Mouse (Mus musculus) heart, adult 2 months (tissue): ENCODE measurements around the gene Sema3b. TPM values are rescaled to one million over a fixed set of nuclear protein-coding genes. Genes with fewer than 3 reads are reported as not detected.

Experiments used
- DNase-seq, 2 experiments: peaks; one replicate each; pipeline ENCODE4 v3.0.0; 2021
- H3K27ac ChIP-seq: fragments of 200-600 bp; 2 replicates; pipeline ENCODE4 v1.8.1; 2022
- H3K27me3 ChIP-seq: fragments of 200-500 bp; 2 replicates; pipeline ENCODE4 v1.6.1; 2012; ENCODE audit warnings: mild to moderate bottlenecking, low read length, inconsistent platforms, mixed read lengths; ENCODE audit not compliant: control insufficient read depth, insufficient read depth
- H3K36me3 ChIP-seq: fragments of 200-500 bp; 2 replicates; pipeline ENCODE4 v1.6.1; 2012; ENCODE audit warnings: low read length, inconsistent platforms; ENCODE audit not compliant: control insufficient read depth, insufficient read depth
- H3K4me1 ChIP-seq: fragments of 200-500 bp; 2 replicates; pipeline ENCODE4 v1.6.1; 2011; ENCODE audit warnings: low read length; ENCODE audit not compliant: control insufficient read depth, insufficient read depth
- H3K4me3 ChIP-seq: fragments of 200-600 bp; 2 replicates; pipeline ENCODE4 v1.8.1; 2022
- H3K79me2 ChIP-seq: fragments of 200-500 bp; replicated peaks from 2 replicates; pipeline ENCODE4 v1.6.1; 2012; ENCODE audit warnings: mild to moderate bottlenecking, inconsistent platforms, low read length, moderate library complexity, mixed read lengths; ENCODE audit not compliant: control insufficient read depth, insufficient read depth
- H3K9ac ChIP-seq: fragments of 200-500 bp; 2 replicates; pipeline ENCODE4 v1.6.1; 2012; ENCODE audit warnings: low read depth, mild to moderate bottlenecking, control low read depth, inconsistent platforms, low read length, mixed read lengths
- CTCF ChIP-seq: fragments of 200-600 bp; IDR thresholded peaks from 2 replicates; pipeline ENCODE4 v1.8.1; 2022; ENCODE audit warnings: antibody characterized with exemption, mild to moderate bottlenecking, moderate library complexity
- EP300 ChIP-seq: fragments of 200-500 bp; IDR thresholded peaks from 2 replicates; pipeline ENCODE4 v1.6.1; 2011; ENCODE audit warnings: low read depth, low read length, control low read depth; ENCODE audit not compliant: insufficient read depth
- POLR2A ChIP-seq: fragments of 200-500 bp; IDR thresholded peaks from 2 replicates; pipeline ENCODE4 v1.6.1; 2011; ENCODE audit warnings: mild to moderate bottlenecking, low read depth, low read length, control low read depth; ENCODE audit not compliant: insufficient read depth
- WGBS: fragments of 180-500 bp; shearing (Covaris S2); methylation state at CpG from one replicate; pipeline ENCODE4 v1.1.7; 2018; 5-methylcytosine and 5-hydroxymethylcytosine counted together
- intact Hi-C: fragments of 180-260 bp; cut with DNase I; formaldehyde crosslinking; loops from one replicate; pipeline ENCODE4 v1.15.1; 2025
- polyA plus RNA-seq: library from polyadenylated mRNA; depleted of rRNA; stranded (reverse); fragments of >200 nt; gene quantifications from 2 replicates; pipeline ENCODE4 v1.2.3, GENCODE M21; 2012
- total RNA-seq, 2 experiments: library from RNA; stranded (reverse); gene quantifications; 2 replicates each; pipeline ENCODE4 v1.2.3; 2021

The Sema3b gene
- total and polyA plus RNA-seq, 3 experiments = 19.9 to 33.7 (median 24.2) TPM

DNA sequence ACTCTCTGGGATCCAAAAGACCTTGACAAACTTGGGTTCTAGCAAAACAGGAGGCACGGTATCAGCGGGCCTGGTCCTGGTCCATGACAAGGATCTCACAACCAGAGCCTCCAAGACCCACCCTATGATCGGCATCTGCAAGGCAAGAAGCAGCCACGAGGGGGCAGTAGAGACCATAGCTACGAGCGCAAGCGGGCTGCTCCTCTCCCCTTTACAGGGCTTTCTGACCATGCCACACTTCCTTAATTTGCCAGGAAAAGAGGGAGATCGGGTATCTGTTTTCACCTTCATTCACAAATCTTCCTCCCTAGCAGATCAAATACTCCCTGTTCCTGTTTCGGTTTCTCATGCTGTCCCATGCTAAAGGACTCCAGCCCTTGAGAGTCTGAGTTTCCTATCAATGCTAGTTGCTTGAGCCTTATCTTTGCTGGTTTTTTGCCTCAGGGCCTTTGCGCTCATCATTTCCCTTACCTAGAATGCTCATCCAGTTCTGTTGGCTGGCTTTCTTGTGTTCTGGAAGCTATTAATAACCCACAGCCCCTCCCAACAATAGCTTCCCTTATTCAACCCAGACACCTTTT, 6.9 kb downstream of the Sema3b start:
- H3K79me2 ChIP-seq = no peaks in the 10 kb centered on the region
- 0 out of 2 replicates have a peak overlapping the region, but pooled peaks have one; percentile 20 for H3K4me3 ChIP-seq
- no peak for TF ChIP-seq POLR2A
- TF ChIP-seq CTCF = peak; percentile 100; the same call in 1 of the 2 replicates
- peak; percentile 98 for TF ChIP-seq EP300
- intact Hi-C loops = loop anchor here (1.0 to 5.0 kb wide), 3 partner anchors 42 to 135 kb away; no protein-coding TSS in a partner anchor
- WGBS = 4% methylated on average over 10 of the region's 10 CpGs
- H3K9ac ChIP-seq = 0 out of 2 replicates have a peak overlapping the region, but pooled peaks have one; percentile 17
- H3K27ac ChIP-seq = peak overlapping the region; percentile 12; the same call in 1 of the 2 replicates
- H3K36me3 ChIP-seq = no peaks in the 10 kb centered on the region
- H3K27me3 ChIP-seq = no peaks in the 10 kb centered on the region
- peak; percentile 89 to 96 for DNase-seq
- peaks cover 8% of the 10 kb centered on the region for H3K4me1 ChIP-seq

- TF ChIP-seq POLR2A = no peak
- no peak for TF ChIP-seq CTCF
- TF ChIP-seq EP300 = no peak
- Histone ChIP-seq H3K9ac (no peak overlapping the region), H3K4me3 (no peak overlapping the region), H3K27me3 (no peaks in the 10 kb centered on the region), H3K36me3 (no peaks in the 10 kb centered on the region), H3K4me1 (peaks cover 10% of the 10 kb centered on the region), H3K79me2 (no peaks in the 10 kb centered on the region), H3K27ac (no peak overlapping the region)
- DNase-seq = no peak
- 82% methylated on average over 11 of the region's 11 CpGs for WGBS
- intact Hi-C loops = loop anchor here (5.0 kb wide), 1 partner anchor 136 kb away; no protein-coding TSS in a partner anchor
These were observed 7.8 kb downstream of the Sema3b start for GRCm38 (mm10) chr9:107601275-107601674.

DNA sequence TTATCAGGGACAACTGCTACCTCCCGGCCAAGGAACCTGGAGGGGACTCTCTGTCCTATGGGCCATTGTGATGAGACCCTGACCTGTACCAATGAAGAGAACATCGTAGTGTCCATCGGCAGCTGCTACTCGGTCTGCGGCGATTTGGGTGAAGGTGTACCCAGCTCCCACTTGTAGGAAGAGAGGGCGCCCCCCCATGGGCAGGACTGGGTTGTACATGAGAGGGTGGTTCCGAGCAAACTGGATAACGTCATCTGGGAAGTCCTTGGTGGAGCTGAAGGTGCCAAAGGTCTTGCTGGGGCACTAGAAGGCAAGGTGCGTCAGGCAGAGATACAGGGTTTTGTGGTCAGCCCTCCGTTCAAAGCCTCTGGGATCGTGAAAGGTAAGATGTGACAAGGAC, 8.3 kb downstream of the Sema3b start:
- H3K79me2 ChIP-seq = no peaks in the 10 kb centered on the region
- H3K27me3 ChIP-seq = no peaks in the 10 kb centered on the region
- intact Hi-C loops = loop anchor here (5.0 kb wide), 1 partner anchor 137 kb away; no protein-coding TSS in a partner anchor
- peaks cover 10% of the 10 kb centered on the region for H3K4me1 ChIP-seq
- no peak overlapping the region for H3K27ac ChIP-seq
- H3K36me3 ChIP-seq = no peaks in the 10 kb centered on the region
- H3K9ac ChIP-seq = no peak overlapping the region
- WGBS = 76% methylated on average over 12 of the region's 12 CpGs
- TF ChIP-seq CTCF (peak; percentile 40), POLR2A (no peak), EP300 (no peak)
- H3K4me3 ChIP-seq = no peak overlapping the region
- DNase-seq = no peak

DNA sequence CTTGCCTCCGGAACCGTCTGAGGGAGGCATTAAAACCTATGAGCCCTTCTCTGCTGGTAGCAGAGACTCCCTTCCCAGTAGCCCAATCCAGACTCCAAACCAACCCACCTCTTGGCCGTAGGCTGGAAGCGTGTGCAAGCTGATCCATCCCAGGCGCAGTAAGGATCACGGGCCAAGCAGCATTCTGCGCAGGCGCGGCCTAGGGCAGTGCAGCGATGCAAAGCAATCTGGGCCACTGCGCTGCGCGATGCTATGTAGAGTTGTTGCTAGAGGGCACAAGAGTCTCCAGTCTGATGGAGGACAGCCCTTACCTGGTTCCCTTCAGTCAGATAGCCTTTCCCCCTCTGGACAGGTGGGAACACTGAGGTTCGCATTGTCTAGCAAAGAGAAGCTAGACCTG, 9.2 kb downstream of the Sema3b start:
- DNase-seq = no peak
- Histone ChIP-seq H3K79me2 (no peaks in the 10 kb centered on the region), H3K4me1 (peaks cover 10% of the 10 kb centered on the region), H3K27ac (no peak overlapping the region), H3K27me3 (no peaks in the 10 kb centered on the region), H3K4me3 (no peak overlapping the region), H3K9ac (no peak overlapping the region), H3K36me3 (no peaks in the 10 kb centered on the region)
- intact Hi-C loops = loop anchor here (5.0 kb wide), 1 partner anchor 137 kb away; no protein-coding TSS in a partner anchor
- 77% methylated on average over 14 of the region's 14 CpGs for WGBS
- TF ChIP-seq EP300 (no peak), POLR2A (no peak), CTCF (no peak)

GRCm38 (mm10) chr9:107599433-107599832, 9.6 kb downstream of the Sema3b start:
- no peak overlapping the region for H3K27ac ChIP-seq
- 88% methylated on average over 9 of the region's 9 CpGs for WGBS
- no peak overlapping the region for H3K9ac ChIP-seq
- no peaks in the 10 kb centered on the region for H3K27me3 ChIP-seq
- TF ChIP-seq EP300 (no peak), CTCF (no peak), POLR2A (no peak)
- no peaks in the 10 kb centered on the region for H3K36me3 ChIP-seq
- no peaks in the 10 kb centered on the region for H3K79me2 ChIP-seq
- H3K4me1 ChIP-seq = peaks cover 10% of the 10 kb centered on the region
- intact Hi-C loops = no loop called here
- no peak overlapping the region for H3K4me3 ChIP-seq
- no peak for DNase-seq

DNA sequence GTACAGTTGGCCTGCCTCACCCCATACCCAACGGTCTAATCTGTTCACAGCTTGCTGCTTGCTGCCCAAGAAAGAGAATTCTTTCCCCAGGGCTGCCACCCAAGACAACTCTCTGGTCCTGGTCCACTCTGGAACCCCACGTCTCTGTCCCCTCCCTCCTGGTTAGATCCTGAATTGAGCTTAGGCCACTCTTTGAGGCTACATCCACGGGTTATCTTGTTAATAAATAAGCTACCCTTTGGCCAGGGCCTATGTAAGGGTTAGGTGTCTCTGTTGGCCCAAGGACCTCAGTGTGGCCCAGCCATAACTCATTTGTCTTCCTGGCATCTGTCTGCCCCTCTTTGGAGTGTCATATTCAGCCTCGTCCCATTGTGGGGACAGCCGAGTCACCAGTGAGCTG, 10.6 kb downstream of the Sema3b start:
- TF ChIP-seq CTCF = no peak
- H3K4me1 ChIP-seq = peaks cover 12% of the 10 kb centered on the region
- H3K79me2 ChIP-seq = no peaks in the 10 kb centered on the region
- 78% methylated on average over 5 of the region's 5 CpGs for WGBS
- no peak overlapping the region for H3K27ac ChIP-seq
- no peak for DNase-seq
- no peaks in the 10 kb centered on the region for H3K36me3 ChIP-seq
- H3K4me3 ChIP-seq = no peak overlapping the region
- H3K27me3 ChIP-seq = no peaks in the 10 kb centered on the region
- intact Hi-C loops = no loop called here
- no peak overlapping the region for H3K9ac ChIP-seq
